Mouse (Mus musculus): ENCODE data around the gene Sh3gl1.

DNA sequence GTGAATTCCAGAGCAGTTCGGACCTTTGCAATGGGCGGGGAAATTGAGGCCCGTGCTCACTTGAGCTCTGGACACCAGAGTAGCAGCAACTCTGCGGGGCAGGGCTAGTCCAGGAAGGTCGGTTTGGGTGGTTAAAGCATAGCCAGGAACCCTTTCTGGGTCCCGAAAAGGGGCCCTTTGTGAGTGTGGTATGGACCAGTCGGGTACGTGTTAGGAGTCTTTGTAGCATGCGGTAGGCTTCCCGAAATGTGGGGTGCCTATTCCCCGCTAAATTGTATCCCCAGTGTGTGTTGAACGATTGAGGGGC is 4.4 kb upstream of the Sh3gl1 start:
- TF ChIP-seq CTCF (IDR thresholded peaks at IDR 0.05; ENCODE audit: control insufficient read depth, insufficient read depth, low read length), result no peak
- no peak for TF ChIP-seq POLR2A (IDR thresholded peaks at IDR 0.05; ENCODE audit: borderline replicate concordance, control insufficient read depth, low read depth, low read length)

Data from bone marrow, adult 2 months (tissue).